Mouse (Mus musculus) lung, embryonic 15.5 days (tissue): ENCODE data around the gene Hcrt. TPM values are rescaled to one million over a fixed set of nuclear protein-coding genes. Genes with fewer than 3 reads are reported as not detected.
A peak's percentile ranks its signal among the peaks of the same experiment; 100 is the strongest.

Experiments used
- ATAC-seq: fragments of 200-750 bp; cut with Nextera tagmentation; 2 replicates; pipeline ENCODE4 v1.8.0; 2017; ENCODE audit warnings: moderate number of reproducible peaks, borderline replicate concordance; ENCODE audit not compliant: low FRiP score, low TSS enrichment; ENCODE audit errors: extremely low read depth
- H3K27ac ChIP-seq: fragments of 300-500 bp; sonication (generic); 2 replicates; pipeline ENCODE4 v1.5.1; 2015; ENCODE audit warnings: moderate library complexity, mild to moderate bottlenecking, inconsistent platforms
- H3K27me3 ChIP-seq: fragments of 300-500 bp; sonication (generic); 2 replicates; pipeline ENCODE4 v1.6.1; 2015; ENCODE audit warnings: inconsistent platforms
- H3K36me3 ChIP-seq: fragments of 300-500 bp; sonication (generic); 2 replicates; pipeline ENCODE4 v1.6.1; 2015; ENCODE audit warnings: inconsistent platforms
- H3K4me1 ChIP-seq: fragments of 300-500 bp; sonication (generic); 2 replicates; pipeline ENCODE4 v1.6.1; 2015; ENCODE audit warnings: inconsistent platforms
- H3K4me2 ChIP-seq: fragments of 300-500 bp; sonication (generic); 2 replicates; pipeline ENCODE4 v1.6.1; 2015; ENCODE audit warnings: inconsistent platforms, mild to moderate bottlenecking, moderate library complexity
- H3K4me3 ChIP-seq: fragments of 300-500 bp; sonication (generic); 2 replicates; pipeline ENCODE4 v1.5.1; 2015; ENCODE audit warnings: mild to moderate bottlenecking, inconsistent platforms
- H3K9ac ChIP-seq: fragments of 300-500 bp; sonication (generic); 2 replicates; pipeline ENCODE4 v1.6.1; 2015; ENCODE audit warnings: inconsistent platforms
- H3K9me3 ChIP-seq: fragments of 300-500 bp; sonication (generic); 2 replicates; pipeline ENCODE4 v1.6.1; 2016; ENCODE audit warnings: inconsistent platforms
- WGBS: fragments of 180-500 bp; shearing (Covaris S2); methylation state at CpG from one replicate; pipeline ENCODE4 v1.1.7; 2015; 5-methylcytosine and 5-hydroxymethylcytosine counted together
- polyA plus RNA-seq: library from polyadenylated mRNA; unstranded; fragments of >200 nt; fragmentation: Nextera tagmentation; extraction: Ambion mirVana; gene quantifications from 2 replicates; pipeline ENCODE4 v1.2.1, GENCODE M21; 2015

The Hcrt gene
- polyA plus RNA-seq, 1 experiment from 2014 or later: not detected

- Histone ChIP-seq H3K9ac (no peak overlapping the region), H3K27ac (no peak overlapping the region), H3K4me1 (peaks cover 8% of the 10 kb centered on the region), H3K4me2 (no peak overlapping the region), H3K9me3 (no peaks in the 10 kb centered on the region), H3K27me3 (no peaks in the 10 kb centered on the region), H3K4me3 (no peak overlapping the region), H3K36me3 (peaks cover 14% of the 10 kb centered on the region)
- no peak for ATAC-seq
- WGBS: 82% methylated on average over 4 of the region's 4 CpGs
These were observed 32.8 kb downstream of the Hcrt start for GRCm38 (mm10) chr11:100729976-100730375.

- no peak overlapping the region for H3K4me2 ChIP-seq
- H3K4me3 ChIP-seq: no peak overlapping the region
- no peaks in the 10 kb centered on the region for H3K9me3 ChIP-seq
- no peak for ATAC-seq
- H3K36me3 ChIP-seq: peaks cover 14% of the 10 kb centered on the region
- H3K4me1 ChIP-seq: peaks cover 16% of the 10 kb centered on the region
- 77% methylated on average over 6 of the region's 6 CpGs for WGBS
- H3K27ac ChIP-seq: no peak overlapping the region
- no peak overlapping the region for H3K9ac ChIP-seq
- no peaks in the 10 kb centered on the region for H3K27me3 ChIP-seq
These were observed 34.1 kb downstream of the Hcrt start for GRCm38 (mm10) chr11:100728601-100729000.

- Histone ChIP-seq H3K4me1 (peaks cover 21% of the 10 kb centered on the region), H3K36me3 (peaks cover 14% of the 10 kb centered on the region; the same call in 1 of the 2 replicates), H3K27me3 (no peaks in the 10 kb centered on the region), H3K27ac (no peak overlapping the region), H3K9me3 (no peaks in the 10 kb centered on the region), H3K9ac (no peak overlapping the region), H3K4me2 (no peak overlapping the region), H3K4me3 (no peak overlapping the region)
- WGBS: 95% methylated on average over 3 of the region's 3 CpGs
- ATAC-seq: no peak
These were observed 35.5 kb downstream of the Hcrt start for GRCm38 (mm10) chr11:100727201-100727600.

- peak; percentile 63 for ATAC-seq
- H3K4me1 ChIP-seq: peaks cover 40% of the 10 kb centered on the region
- H3K4me2 ChIP-seq: peak overlapping the region; percentile 16; the same call in 1 of the 2 replicates
- H3K27ac ChIP-seq: peak overlapping the region; percentile 59
- no peak overlapping the region for H3K4me3 ChIP-seq
- H3K27me3 ChIP-seq: no peaks in the 10 kb centered on the region
- peaks cover 14% of the 10 kb centered on the region; the same call in 1 of the 2 replicates for H3K36me3 ChIP-seq
- 22% methylated on average over 5 of the region's 5 CpGs for WGBS
- no peaks in the 10 kb centered on the region for H3K9me3 ChIP-seq
- no peak overlapping the region for H3K9ac ChIP-seq
These were observed 37.7 kb downstream of the Hcrt start for GRCm38 (mm10) chr11:100724919-100725512.

GRCm38 (mm10) chr11:100722493-100723028 lies 40.2 kb downstream of the Hcrt start:
- Histone ChIP-seq H3K27ac (peak overlapping the region; percentile 75; the same call in 1 of the 2 replicates), H3K4me2 (no peak overlapping the region), H3K4me3 (no peak overlapping the region), H3K9me3 (no peaks in the 10 kb centered on the region), H3K36me3 (peaks cover 15% of the 10 kb centered on the region), H3K9ac (no peak overlapping the region), H3K27me3 (no peaks in the 10 kb centered on the region), H3K4me1 (peaks cover 47% of the 10 kb centered on the region)
- ATAC-seq: no peak
- 54% methylated on average over 2 of the region's 2 CpGs for WGBS

GRCm38 (mm10) chr11:100721776-100722492 lies 40.8 kb downstream of the Hcrt start:
- Histone ChIP-seq H3K9me3 (no peaks in the 10 kb centered on the region), H3K4me2 (no peak overlapping the region), H3K27me3 (no peaks in the 10 kb centered on the region), H3K4me1 (peaks cover 44% of the 10 kb centered on the region), H3K4me3 (no peak overlapping the region), H3K27ac (peak overlapping the region; percentile 75), H3K36me3 (peaks cover 21% of the 10 kb centered on the region), H3K9ac (no peak overlapping the region)
- ATAC-seq: no peak
- WGBS: 50% methylated on average over 8 of the region's 8 CpGs

GRCm38 (mm10) chr11:100721254-100721653 lies 41.5 kb downstream of the Hcrt start:
- no peak overlapping the region; the same call in 1 of the 2 replicates for H3K4me2 ChIP-seq
- no peaks in the 10 kb centered on the region for H3K9me3 ChIP-seq
- H3K4me3 ChIP-seq: no peak overlapping the region
- peak overlapping the region; percentile 75 for H3K27ac ChIP-seq
- H3K36me3 ChIP-seq: peaks cover 27% of the 10 kb centered on the region
- no peaks in the 10 kb centered on the region for H3K27me3 ChIP-seq
- WGBS: 64% methylated on average over 4 of the region's 4 CpGs
- ATAC-seq: no peak
- H3K4me1 ChIP-seq: peaks cover 44% of the 10 kb centered on the region
- H3K9ac ChIP-seq: no peak overlapping the region

GRCm38 (mm10) chr11:100720345-100720744 lies 42.4 kb downstream of the Hcrt start:
- H3K4me1 ChIP-seq: peaks cover 43% of the 10 kb centered on the region
- H3K9ac ChIP-seq: no peak overlapping the region
- H3K27ac ChIP-seq: peak overlapping the region; percentile 75
- H3K27me3 ChIP-seq: no peaks in the 10 kb centered on the region
- no peak for ATAC-seq
- peaks cover 34% of the 10 kb centered on the region for H3K36me3 ChIP-seq
- H3K9me3 ChIP-seq: no peaks in the 10 kb centered on the region
- no peak overlapping the region for H3K4me3 ChIP-seq
- no peak overlapping the region for H3K4me2 ChIP-seq
- WGBS: 67% methylated on average over 5 of the region's 5 CpGs

GRCm38 (mm10) chr11:100719893-100720292 lies 42.8 kb downstream of the Hcrt start:
- Histone ChIP-seq H3K9me3 (no peaks in the 10 kb centered on the region), H3K36me3 (peaks cover 37% of the 10 kb centered on the region), H3K27me3 (no peaks in the 10 kb centered on the region), H3K27ac (no peak overlapping the region), H3K4me3 (no peak overlapping the region), H3K4me1 (peaks cover 38% of the 10 kb centered on the region), H3K9ac (no peak overlapping the region), H3K4me2 (no peak overlapping the region)
- 75% methylated on average over 11 of the region's 11 CpGs for WGBS
- ATAC-seq: no peak

GRCm38 (mm10) chr11:100719312-100719711 lies 43.4 kb downstream of the Hcrt start:
- peaks cover 37% of the 10 kb centered on the region for H3K36me3 ChIP-seq
- peaks cover 34% of the 10 kb centered on the region for H3K4me1 ChIP-seq
- no peaks in the 10 kb centered on the region for H3K9me3 ChIP-seq
- no peak overlapping the region for H3K9ac ChIP-seq
- no peak overlapping the region for H3K4me3 ChIP-seq
- 69% methylated on average over 3 of the region's 3 CpGs for WGBS
- H3K27me3 ChIP-seq: no peaks in the 10 kb centered on the region
- no peak for ATAC-seq
- no peak overlapping the region for H3K27ac ChIP-seq
- no peak overlapping the region for H3K4me2 ChIP-seq

GRCm38 (mm10) chr11:100718866-100719265 lies 43.9 kb downstream of the Hcrt start:
- Histone ChIP-seq H3K9ac (no peak overlapping the region), H3K9me3 (no peaks in the 10 kb centered on the region), H3K27ac (no peak overlapping the region), H3K4me1 (peaks cover 37% of the 10 kb centered on the region), H3K4me2 (no peak overlapping the region), H3K4me3 (no peak overlapping the region), H3K27me3 (no peaks in the 10 kb centered on the region), H3K36me3 (peaks cover 37% of the 10 kb centered on the region)
- WGBS: 93% methylated on average over 4 of the region's 4 CpGs
- no peak for ATAC-seq

GRCm38 (mm10) chr11:100718462-100718861 lies 44.3 kb downstream of the Hcrt start:
- no peak overlapping the region for H3K4me2 ChIP-seq
- peaks cover 41% of the 10 kb centered on the region for H3K4me1 ChIP-seq
- H3K36me3 ChIP-seq: peaks cover 37% of the 10 kb centered on the region
- no peaks in the 10 kb centered on the region for H3K27me3 ChIP-seq
- no peak overlapping the region for H3K9ac ChIP-seq
- H3K4me3 ChIP-seq: no peak overlapping the region
- WGBS: 87% methylated on average over 7 of the region's 7 CpGs
- ATAC-seq: no peak
- no peak overlapping the region for H3K27ac ChIP-seq
- no peaks in the 10 kb centered on the region for H3K9me3 ChIP-seq
